Mouse (Mus musculus): ENCODE results near the gene Gal3st4.
"Not testable (repeated sequence)": the region's sequence is repeated elsewhere in the genome, so short reads cannot be mapped to it uniquely, and the experiment has no call there.

Gal3st4 gene

DNA sequence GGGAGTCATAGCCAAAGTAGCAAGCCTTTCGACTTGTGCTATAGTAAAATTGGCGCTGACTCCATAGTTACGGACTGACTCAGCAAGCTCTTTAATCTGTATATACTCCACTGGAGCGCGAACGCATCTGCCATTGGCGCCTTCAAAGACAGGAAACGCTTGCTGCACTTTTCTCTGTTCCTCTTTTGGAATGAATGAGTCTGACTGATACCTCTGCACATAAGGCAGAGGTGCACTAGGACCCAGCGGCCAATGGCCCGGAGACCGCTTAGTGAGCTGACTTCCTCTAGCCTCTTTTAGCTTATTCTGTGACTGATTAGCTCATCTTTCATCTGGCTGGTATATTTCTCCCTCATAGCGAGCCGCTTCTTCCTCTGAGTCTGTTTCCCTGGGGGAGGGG lies 56.0 kb downstream of the Gal3st4 start:
- DNase-seq (ENCODE audit: low spot score): not testable (repeated sequence)
